Mouse (Mus musculus) midbrain, embryonic 15.5 days (tissue): ENCODE results near the gene Mast2. TPM values are rescaled to one million over a fixed set of nuclear protein-coding genes. Genes with fewer than 3 reads are reported as not detected.

Experiments used
- ATAC-seq: fragments of 200-750 bp; cut with Nextera tagmentation; replicated peaks from 2 replicates; pipeline ENCODE4 v1.8.0; 2017; ENCODE audit warnings: moderate TSS enrichment
- H3K27ac ChIP-seq: fragments of 300-500 bp; sonication (generic); 2 replicates; pipeline ENCODE4 v1.5.1; 2015; ENCODE audit warnings: mild to moderate bottlenecking, inconsistent platforms
- H3K27me3 ChIP-seq: fragments of 300-500 bp; sonication (generic); replicated peaks from 2 replicates; pipeline ENCODE4 v1.6.1; 2015; ENCODE audit warnings: inconsistent platforms
- H3K36me3 ChIP-seq: fragments of 300-500 bp; sonication (generic); replicated peaks from 2 replicates; pipeline ENCODE4 v1.6.1; 2015; ENCODE audit warnings: inconsistent platforms
- H3K4me1 ChIP-seq: fragments of 300-500 bp; sonication (generic); 2 replicates; pipeline ENCODE4 v1.6.1; 2015; ENCODE audit warnings: inconsistent platforms
- H3K4me2 ChIP-seq: fragments of 300-500 bp; sonication (generic); 2 replicates; pipeline ENCODE4 v1.6.1; 2015; ENCODE audit warnings: inconsistent platforms, mild to moderate bottlenecking, moderate library complexity
- H3K4me3 ChIP-seq: fragments of 300-500 bp; sonication (generic); 2 replicates; pipeline ENCODE4 v1.5.1; 2015; ENCODE audit warnings: mild to moderate bottlenecking, inconsistent platforms
- H3K9ac ChIP-seq: fragments of 300-500 bp; sonication (generic); 2 replicates; pipeline ENCODE4 v1.6.1; 2015; ENCODE audit warnings: mild to moderate bottlenecking, inconsistent platforms
- H3K9me3 ChIP-seq: fragments of 300-500 bp; sonication (generic); 2 replicates; pipeline ENCODE4 v1.6.1; 2016; ENCODE audit warnings: inconsistent platforms
- WGBS: fragments of 180-500 bp; shearing (Covaris S2); methylation state at CpG from one replicate; pipeline ENCODE4 v1.1.7; 2015; ENCODE audit warnings: mixed read lengths; 5-methylcytosine and 5-hydroxymethylcytosine counted together
- polyA plus RNA-seq: library from polyadenylated mRNA; unstranded; fragments of >200 nt; fragmentation: Nextera tagmentation; extraction: Ambion mirVana; gene quantifications from 2 replicates; pipeline ENCODE4 v1.2.1, GENCODE M21; 2015

Gene Mast2
- polyA plus RNA-seq, 1 experiment from 2014 or later, result 59.1 TPM

DNA sequence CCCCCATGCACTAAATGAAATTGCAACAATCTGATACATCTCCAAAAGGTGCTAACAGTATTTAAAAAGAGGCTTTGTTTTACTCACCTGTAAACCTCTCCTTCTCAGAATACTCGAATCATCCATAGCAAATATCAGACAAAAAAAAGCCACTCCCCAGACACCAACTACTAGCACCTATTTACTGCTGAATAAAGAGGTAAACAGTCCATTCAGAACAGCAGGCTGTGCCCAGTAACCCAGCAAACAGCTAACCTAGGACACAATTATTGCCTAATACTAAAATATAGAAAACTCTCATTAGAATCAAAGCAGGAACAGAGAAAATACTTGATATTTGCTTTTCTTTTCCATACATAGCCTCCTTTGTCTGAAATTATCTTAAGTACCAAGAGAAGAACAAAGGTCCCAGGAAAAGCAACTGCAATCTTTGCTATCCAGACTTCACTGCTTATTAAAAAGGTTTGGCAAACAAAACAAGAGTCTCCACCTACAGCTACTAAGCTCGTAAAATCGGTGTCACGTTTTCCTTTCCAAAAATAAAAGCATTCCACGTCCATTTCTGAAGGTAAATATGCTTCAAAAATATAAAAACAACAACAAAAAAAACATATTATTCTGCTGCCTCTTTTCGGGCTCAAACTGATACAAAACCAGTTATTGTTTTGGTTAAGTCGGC lies 58.6 kb downstream of the Mast2 start:
- H3K36me3 ChIP-seq, result no peaks in the 10 kb centered on the region
- H3K27ac ChIP-seq, result peak overlapping the region; percentile 89
- no peaks in the 10 kb centered on the region for H3K9me3 ChIP-seq
- H3K4me2 ChIP-seq, result peak overlapping the region; percentile 59
- peaks cover 30% of the 10 kb centered on the region for H3K4me1 ChIP-seq
- no peaks in the 10 kb centered on the region for H3K27me3 ChIP-seq
- WGBS, result 7% methylated on average over 7 of the region's 7 CpGs
- peak overlapping the region; percentile 57 for H3K9ac ChIP-seq
- peak overlapping the region; percentile 41 for H3K4me3 ChIP-seq
- ATAC-seq, result peak; percentile 35; the same call in 1 of the 2 replicates

- H3K9ac ChIP-seq, result no peak overlapping the region; the same call in 1 of the 2 replicates
- no peaks in the 10 kb centered on the region for H3K9me3 ChIP-seq
- peaks cover 30% of the 10 kb centered on the region for H3K4me1 ChIP-seq
- H3K27me3 ChIP-seq, result no peaks in the 10 kb centered on the region
- H3K4me2 ChIP-seq, result peak overlapping the region; percentile 59
- WGBS, result 54% methylated on average over 2 of the region's 2 CpGs
- H3K4me3 ChIP-seq, result peak overlapping the region; percentile 26
- H3K36me3 ChIP-seq, result no peaks in the 10 kb centered on the region
- peak; percentile 65 for ATAC-seq
- no peak overlapping the region for H3K27ac ChIP-seq
Observed at GRCm38 (mm10) chr4:116403884-116404283, 60.1 kb downstream of the Mast2 start.

GRCm38 (mm10) chr4:116402708-116403107 lies 61.3 kb downstream of the Mast2 start:
- peak overlapping the region; percentile 59 for H3K4me2 ChIP-seq
- WGBS, result 85% methylated on average over 1 of the region's 1 CpGs
- H3K27me3 ChIP-seq, result no peaks in the 10 kb centered on the region
- H3K4me1 ChIP-seq, result peaks cover 30% of the 10 kb centered on the region
- H3K4me3 ChIP-seq, result 0 out of 2 replicates have a peak overlapping the region, but pooled peaks have one; percentile 26
- H3K36me3 ChIP-seq, result no peaks in the 10 kb centered on the region
- no peak overlapping the region for H3K27ac ChIP-seq
- H3K9ac ChIP-seq, result no peak overlapping the region
- ATAC-seq, result no peak
- H3K9me3 ChIP-seq, result no peaks in the 10 kb centered on the region

DNA sequence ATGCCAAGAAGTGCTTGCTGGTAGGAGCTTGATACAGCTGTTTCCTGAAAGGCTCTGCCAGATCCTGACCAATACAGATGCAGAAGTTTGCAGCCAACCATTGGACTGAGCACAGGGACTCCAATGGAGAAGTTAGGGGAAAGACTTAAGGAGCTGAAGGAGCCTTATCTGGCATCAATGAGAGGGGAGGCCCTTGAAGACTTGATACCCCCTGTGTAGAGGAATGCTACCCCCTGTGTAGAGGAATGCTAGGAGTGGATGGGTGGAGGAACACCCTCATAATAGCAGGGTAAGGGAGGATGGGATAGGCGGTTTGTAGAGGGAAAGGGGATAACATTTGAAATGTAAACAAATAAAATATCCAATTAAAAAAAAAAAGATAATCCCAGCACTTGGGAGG lies 65.9 kb downstream of the Mast2 start:
- Histone ChIP-seq H3K9me3 (no peaks in the 10 kb centered on the region), H3K4me3 (no peak overlapping the region), H3K36me3 (no peaks in the 10 kb centered on the region), H3K27me3 (no peaks in the 10 kb centered on the region), H3K4me2 (no peak overlapping the region), H3K4me1 (peaks cover 16% of the 10 kb centered on the region), H3K9ac (no peak overlapping the region), H3K27ac (no peak overlapping the region)
- 38% methylated on average over 1 of the region's 1 CpGs for WGBS
- no peak for ATAC-seq

- no peak for ATAC-seq
- 74% methylated on average over 2 of the region's 2 CpGs for WGBS
- H3K4me2 ChIP-seq, result no peak overlapping the region
Observed at GRCm38 (mm10) chr4:116377973-116378667, 85.9 kb downstream of the Mast2 start.

DNA sequence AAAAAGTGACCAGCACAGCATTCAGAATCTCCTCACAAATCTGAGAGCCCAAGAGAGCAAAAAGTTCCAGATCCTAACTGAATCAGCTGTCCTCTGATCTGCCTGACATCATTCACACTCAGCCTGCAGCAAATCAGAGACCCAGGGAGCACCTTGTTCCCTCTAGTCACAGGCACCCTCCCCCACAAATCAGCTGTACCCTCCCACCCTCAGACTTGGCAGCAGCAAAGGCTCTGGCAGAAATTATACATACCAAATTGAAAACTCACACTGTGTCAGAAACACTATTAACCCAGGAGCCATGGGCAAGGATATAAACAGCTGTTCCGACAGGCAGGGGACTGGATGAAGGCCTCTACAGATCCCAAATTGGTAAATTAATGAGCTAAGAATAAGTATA lies 92.3 kb downstream of the Mast2 start:
- no peaks in the 10 kb centered on the region for H3K9me3 ChIP-seq
- H3K9ac ChIP-seq, result no peak overlapping the region
- no peaks in the 10 kb centered on the region; the same call in 1 of the 2 replicates for H3K36me3 ChIP-seq
- H3K27me3 ChIP-seq, result no peaks in the 10 kb centered on the region
- H3K27ac ChIP-seq, result no peak overlapping the region
- no peak overlapping the region for H3K4me3 ChIP-seq
- no peak overlapping the region for H3K4me2 ChIP-seq
- H3K4me1 ChIP-seq, result peaks cover 3% of the 10 kb centered on the region
- no peak for ATAC-seq
- WGBS, result 41% methylated on average over 1 of the region's 1 CpGs

More at GRCm38 (mm10) chr4:116377973-116378667, 85.9 kb downstream of the Mast2 start:
- no peaks in the 10 kb centered on the region for H3K9me3 ChIP-seq
- H3K36me3 ChIP-seq, result no peaks in the 10 kb centered on the region
- H3K4me1 ChIP-seq, result no peaks in the 10 kb centered on the region
- no peaks in the 10 kb centered on the region for H3K27me3 ChIP-seq
- H3K4me3 ChIP-seq, result no peak overlapping the region
- H3K27ac ChIP-seq, result no peak overlapping the region
- H3K9ac ChIP-seq, result no peak overlapping the region

DNA sequence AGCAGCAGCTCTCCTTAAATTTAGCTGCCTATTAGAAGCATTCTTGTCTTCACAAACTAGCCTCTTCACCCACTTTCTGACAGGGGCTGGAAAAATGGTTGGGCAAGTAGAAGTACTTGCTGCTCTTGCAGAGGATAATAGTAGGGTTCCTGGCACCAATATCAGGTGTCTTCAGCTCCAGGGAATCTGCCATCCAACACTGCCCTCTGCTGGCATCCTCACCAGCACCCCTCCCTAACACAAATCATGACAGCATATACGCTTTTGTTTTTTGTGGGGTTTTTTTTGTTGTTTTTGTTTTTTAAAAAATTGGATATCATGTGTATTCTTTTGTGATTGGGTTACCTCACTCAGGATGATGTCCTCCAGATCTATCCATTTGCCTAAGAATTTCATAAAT lies 105.9 kb downstream of the Mast2 start:
- 0 out of 2 replicates have a peak, but pooled peaks cover 3% of the 10 kb centered on the region for H3K36me3 ChIP-seq
- ATAC-seq, result no peak
- H3K27ac ChIP-seq, result no peak overlapping the region
- 91% methylated on average over 1 of the region's 1 CpGs for WGBS
- H3K4me2 ChIP-seq, result no peak overlapping the region
- no peaks in the 10 kb centered on the region for H3K4me1 ChIP-seq
- no peak overlapping the region for H3K9ac ChIP-seq
- H3K4me3 ChIP-seq, result no peak overlapping the region
- H3K9me3 ChIP-seq, result no peaks in the 10 kb centered on the region; the same call in 1 of the 2 replicates
- H3K27me3 ChIP-seq, result no peaks in the 10 kb centered on the region

DNA sequence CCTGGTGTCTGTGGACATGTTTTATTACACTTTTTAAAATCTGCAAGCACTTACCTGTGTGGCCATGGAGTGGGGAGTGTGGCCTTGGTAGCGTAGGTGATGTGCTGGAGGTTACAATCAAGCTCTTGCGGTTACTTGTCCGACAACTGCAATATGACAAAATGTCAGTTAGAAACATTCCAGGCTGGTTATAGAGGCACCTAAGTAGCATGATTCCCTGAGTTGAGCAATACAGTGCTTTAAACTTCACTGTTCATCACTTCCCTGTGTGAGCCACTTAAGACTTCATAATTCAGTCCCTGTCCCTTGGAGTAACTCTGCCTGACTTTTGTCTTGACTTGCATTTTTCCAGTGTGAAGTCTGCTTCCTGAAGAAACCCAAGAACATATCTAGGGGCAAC lies 111.1 kb downstream of the Mast2 start:
- WGBS, result 98% methylated on average over 3 of the region's 3 CpGs

DNA sequence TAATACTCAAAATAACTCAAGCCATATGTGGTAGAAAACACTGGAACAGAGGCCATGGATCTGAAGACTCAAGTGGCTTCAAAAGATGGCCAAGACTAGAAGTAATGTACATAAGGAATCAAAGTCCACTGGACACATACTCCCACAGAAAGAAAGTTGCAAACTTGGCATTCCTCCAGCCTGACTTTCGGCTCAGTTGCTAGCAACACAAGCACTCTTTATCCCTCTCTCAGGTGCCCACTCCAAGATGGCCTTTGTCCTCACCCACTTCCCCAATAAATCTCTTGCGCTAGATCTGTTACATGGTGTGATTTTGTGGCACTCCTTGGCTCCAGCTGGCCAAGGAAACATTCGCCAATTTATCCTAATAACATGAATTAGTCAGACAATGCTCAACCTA lies 111.5 kb downstream of the Mast2 start:
- ATAC-seq, result no peak
- 0 out of 2 replicates have a peak, but pooled peaks cover 7% of the 10 kb centered on the region for H3K36me3 ChIP-seq
- no peaks in the 10 kb centered on the region for H3K9me3 ChIP-seq
- no peak overlapping the region for H3K9ac ChIP-seq
- WGBS, result 81% methylated on average over 3 of the region's 3 CpGs
- H3K27ac ChIP-seq, result no peak overlapping the region
- no peak overlapping the region for H3K4me3 ChIP-seq
- no peaks in the 10 kb centered on the region for H3K4me1 ChIP-seq
- no peak overlapping the region for H3K4me2 ChIP-seq
- H3K27me3 ChIP-seq, result no peaks in the 10 kb centered on the region

More for the DNA sequence above, 111.1 kb downstream of the Mast2 start:
- Histone ChIP-seq H3K4me1 (no peaks in the 10 kb centered on the region), H3K36me3 (0 out of 2 replicates have a peak, but pooled peaks cover 8% of the 10 kb centered on the region), H3K4me2 (no peak overlapping the region), H3K4me3 (no peak overlapping the region), H3K9me3 (no peaks in the 10 kb centered on the region; the same call in 1 of the 2 replicates), H3K27ac (no peak overlapping the region), H3K27me3 (no peaks in the 10 kb centered on the region), H3K9ac (no peak overlapping the region)
- ATAC-seq, result no peak

- Histone ChIP-seq H3K9me3 (no peaks in the 10 kb centered on the region), H3K4me1 (no peaks in the 10 kb centered on the region), H3K27ac (no peak overlapping the region), H3K4me2 (no peak overlapping the region), H3K27me3 (no peaks in the 10 kb centered on the region), H3K9ac (no peak overlapping the region), H3K4me3 (no peak overlapping the region), H3K36me3 (no peaks in the 10 kb centered on the region)
- ATAC-seq, result no peak
Observed at GRCm38 (mm10) chr4:116342119-116342518, 121.9 kb downstream of the Mast2 start.

DNA sequence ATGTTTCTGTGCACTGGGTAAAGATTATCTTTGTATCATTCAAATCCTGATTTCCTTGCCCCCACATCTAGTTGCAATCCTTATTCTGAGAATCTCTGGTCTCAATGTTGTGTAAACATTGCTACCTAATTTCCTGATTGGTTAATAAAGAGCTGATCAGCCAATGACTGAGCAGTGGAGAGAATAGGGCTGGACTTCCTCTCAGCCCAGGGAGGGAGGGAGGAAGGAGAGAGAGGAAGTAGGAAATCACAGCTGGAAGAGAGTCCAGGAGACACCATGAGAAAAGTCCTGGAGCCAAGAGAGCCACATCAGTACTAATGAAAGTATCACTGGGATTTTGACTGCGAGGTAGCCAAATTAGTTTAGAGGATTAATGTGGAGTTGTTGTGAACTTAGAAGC lies 127.7 kb downstream of the Mast2 start:
- 92% methylated on average over 1 of the region's 1 CpGs for WGBS
- Histone ChIP-seq H3K4me3 (no peak overlapping the region), H3K27ac (no peak overlapping the region), H3K9ac (no peak overlapping the region), H3K4me1 (no peaks in the 10 kb centered on the region), H3K9me3 (no peaks in the 10 kb centered on the region), H3K4me2 (no peak overlapping the region), H3K27me3 (no peaks in the 10 kb centered on the region), H3K36me3 (0 out of 2 replicates have a peak, but pooled peaks cover 2% of the 10 kb centered on the region)
- ATAC-seq, result no peak

- Histone ChIP-seq H3K27ac (no peak overlapping the region), H3K9me3 (no peaks in the 10 kb centered on the region), H3K36me3 (peaks cover 33% of the 10 kb centered on the region; the same call in 1 of the 2 replicates), H3K9ac (no peak overlapping the region), H3K4me2 (no peak overlapping the region), H3K4me3 (no peak overlapping the region), H3K27me3 (no peaks in the 10 kb centered on the region), H3K4me1 (no peaks in the 10 kb centered on the region)
- 86% methylated on average over 3 of the region's 3 CpGs for WGBS
- ATAC-seq, result no peak
Observed at GRCm38 (mm10) chr4:116329256-116329655, 134.7 kb downstream of the Mast2 start.
